ENCODE assay signal across 16 mouse cellular contexts in genomic region chr3:58646180-58646579, GRCm38 (mm10). TPM values are rescaled to one million over a fixed set of nuclear protein-coding genes. Genes with fewer than 3 reads are reported as not detected.
"Had no signal": no experiment of that assay in that cellular context is flagged by ENCODE, and none has a peak within 500 bp of the region (broad histone marks: within the 10 kb centered on the region; RNA-seq: fewer than 3 reads in every experiment).

No protein-coding gene starts in this region.

- DNase-seq: layer of hippocampus, adult 9-11 months; liver; liver, embryonic 13.5 days; liver, postnatal 0 days; lung, postnatal 14 days; right cerebral cortex, adult 18-20 months; right cerebral cortex, postnatal 25 days; thymus, postnatal 36 days had no signal

- H3K4me1 ChIP-seq: limb, embryonic 12.5 days; lung, embryonic 15.5 days; megakaryocyte, embryonic 14.5 days; midbrain, embryonic 12.5 days had no signal

- H3K4me2 ChIP-seq: limb, embryonic 12.5 days; liver, embryonic 13.5 days; lung, embryonic 15.5 days; midbrain, embryonic 12.5 days had no signal

- H3K4me3 ChIP-seq: limb, embryonic 12.5 days; liver, embryonic 13.5 days; lung, embryonic 15.5 days; megakaryocyte, embryonic 14.5 days; midbrain, embryonic 12.5 days had no signal

- H3K9me3 ChIP-seq: limb, embryonic 12.5 days; liver, embryonic 13.5 days; lung, embryonic 15.5 days; megakaryocyte, embryonic 14.5 days; midbrain, embryonic 12.5 days had no signal

- H3K27me3 ChIP-seq: limb, embryonic 12.5 days; liver, embryonic 13.5 days; lung, embryonic 15.5 days; midbrain, embryonic 12.5 days had no signal

- H3K36me3 ChIP-seq: limb, embryonic 12.5 days; liver, embryonic 13.5 days; lung, embryonic 15.5 days; midbrain, embryonic 12.5 days had no signal

- H3K9ac ChIP-seq: limb, embryonic 12.5 days; liver, embryonic 13.5 days; liver, postnatal 0 days; lung, embryonic 15.5 days; midbrain, embryonic 12.5 days had no signal

- H3K27ac ChIP-seq: limb, embryonic 12.5 days; liver, embryonic 13.5 days; lung, embryonic 15.5 days; macrophage; midbrain, embryonic 12.5 days had no signal

RNA-seq across cellular contexts. Expression of gene Erich6, which starts 9.2 kb away (rescaled TPM):
- polyA plus RNA-seq: kidney, embryonic 14.5 days; liver, embryonic 13.5 days; liver, postnatal 0 days; lung, embryonic 15.5 days; macrophage; small intestine, adult 2 months; thymus, postnatal 0 days had no signal
